Mouse (Mus musculus): ENCODE data around the gene Itpr1.
A peak's percentile ranks its signal among the peaks of the same experiment; 100 is the strongest.

Gene Itpr1

GRCm38 (mm10) chr6:108517241-108517981, 304.5 kb downstream of the Itpr1 start:
- DNase-seq (ENCODE audit: low spot score), result no peak

GRCm38 (mm10) chr6:108517986-108518385, 305.1 kb downstream of the Itpr1 start:
- DNase-seq (ENCODE audit: low spot score), result no peak

DNA sequence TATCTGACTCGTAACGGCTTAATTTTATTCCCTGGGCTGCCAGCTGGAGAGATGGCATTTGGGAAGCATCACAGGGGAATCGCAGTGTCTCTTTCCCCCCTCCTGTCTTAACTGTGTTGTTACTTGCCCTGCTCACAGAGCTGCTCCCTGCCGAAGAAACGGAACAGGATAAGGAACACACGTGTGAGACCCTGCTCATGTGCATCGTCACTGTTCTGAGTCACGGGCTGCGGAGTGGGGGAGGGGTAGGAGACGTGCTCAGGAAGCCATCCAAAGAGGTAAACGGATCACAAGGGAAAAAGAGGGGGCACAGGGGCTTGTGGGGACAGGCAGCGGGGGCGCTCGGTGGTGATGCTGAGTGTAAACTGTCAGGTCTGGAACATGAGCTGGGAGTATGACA, 305.7 kb downstream of the Itpr1 start:
- DNase-seq (ENCODE audit: low spot score), result no peak

DNA sequence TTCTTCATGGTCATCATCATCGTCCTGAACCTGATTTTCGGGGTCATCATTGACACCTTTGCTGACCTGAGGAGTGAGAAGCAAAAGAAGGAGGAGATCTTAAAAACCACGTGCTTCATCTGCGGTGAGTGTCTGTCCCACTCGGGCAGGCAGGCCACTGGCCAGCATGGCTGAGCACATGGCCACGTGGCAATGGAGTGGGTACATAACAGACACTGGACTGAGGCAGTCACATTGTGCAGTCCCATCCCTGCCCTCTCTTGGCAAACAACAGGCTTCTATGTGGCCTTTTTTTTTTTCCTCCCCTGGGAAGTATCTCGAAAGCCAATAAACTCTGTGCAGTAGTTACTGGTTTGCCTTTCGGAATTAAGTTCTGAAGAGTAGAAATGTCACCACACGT, 306.4 kb downstream of the Itpr1 start:
- no peak for DNase-seq (ENCODE audit: low spot score)

DNA sequence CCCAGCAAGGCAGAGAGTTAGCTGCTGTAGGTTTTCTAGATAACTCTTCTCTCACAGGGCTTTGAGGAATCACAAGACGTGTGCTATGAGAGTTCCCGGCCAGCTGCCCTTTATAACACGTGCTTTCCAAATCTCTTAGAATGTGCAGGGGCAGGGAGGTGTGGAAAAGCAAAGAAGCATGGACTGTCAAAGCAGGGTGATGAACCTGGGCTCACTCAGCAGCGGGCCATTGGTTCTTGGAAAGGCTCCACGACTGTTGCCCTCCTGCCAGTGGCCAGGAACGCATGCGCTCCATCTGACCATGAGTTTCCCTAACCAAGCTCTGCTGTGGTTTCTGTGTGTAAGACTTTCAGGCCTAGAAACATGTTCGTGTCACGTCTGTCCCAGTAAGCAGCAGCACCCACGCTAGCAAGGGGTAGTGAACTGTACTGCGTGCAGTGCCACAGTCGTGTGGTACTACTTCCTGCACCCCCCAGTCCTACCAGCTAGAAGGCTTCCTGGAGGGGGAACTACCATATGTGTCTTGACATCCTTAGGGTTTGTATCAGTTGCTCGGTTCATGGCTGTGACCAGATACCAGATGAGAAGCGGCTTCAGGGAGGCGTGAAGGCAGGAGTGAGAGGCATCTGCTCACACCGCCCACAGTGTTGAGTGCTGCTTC, 311.2 kb downstream of the Itpr1 start:
- no peak for DNase-seq (ENCODE audit: low spot score)

- DNase-seq (ENCODE audit: low spot score), result no peak
These were observed 311.7 kb downstream of the Itpr1 start for GRCm38 (mm10) chr6:108524617-108525010.

- no peak for DNase-seq (ENCODE audit: low spot score)
These were observed 314.7 kb downstream of the Itpr1 start for GRCm38 (mm10) chr6:108527560-108527959.

- DNase-seq (ENCODE audit: low spot score), result no peak
These were observed 315.1 kb downstream of the Itpr1 start for GRCm38 (mm10) chr6:108527993-108528392.

- DNase-seq (ENCODE audit: low spot score), result no peak
These were observed 316.3 kb downstream of the Itpr1 start for GRCm38 (mm10) chr6:108529150-108529549.

DNA sequence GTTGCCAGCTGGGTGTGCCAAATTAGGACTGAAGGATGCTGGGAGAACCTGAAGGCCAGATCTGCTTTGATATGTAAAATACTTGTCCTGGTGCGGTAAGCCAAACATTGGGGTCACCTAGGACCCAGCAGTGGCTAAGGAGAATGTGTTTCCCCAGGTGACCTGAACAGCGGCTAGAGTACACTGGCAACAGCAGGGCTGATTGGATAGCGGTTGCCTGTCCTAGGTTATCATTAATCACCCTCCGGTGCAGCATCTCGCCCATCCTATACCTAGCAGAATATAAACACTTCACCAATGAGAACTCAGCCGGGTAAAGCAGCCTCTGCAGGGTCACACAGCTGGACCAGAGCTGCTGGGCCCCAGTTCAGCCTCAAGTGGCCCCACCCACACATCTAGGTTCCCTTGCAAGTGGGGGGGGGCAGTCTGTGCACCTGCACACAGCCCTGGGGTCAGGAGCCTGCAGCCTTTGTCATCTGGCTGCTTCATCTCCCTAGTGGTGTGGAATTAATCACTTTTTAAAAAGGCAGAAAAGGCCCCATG, 318.0 kb downstream of the Itpr1 start:
- DNase-seq (ENCODE audit: low spot score), result no peak

DNA sequence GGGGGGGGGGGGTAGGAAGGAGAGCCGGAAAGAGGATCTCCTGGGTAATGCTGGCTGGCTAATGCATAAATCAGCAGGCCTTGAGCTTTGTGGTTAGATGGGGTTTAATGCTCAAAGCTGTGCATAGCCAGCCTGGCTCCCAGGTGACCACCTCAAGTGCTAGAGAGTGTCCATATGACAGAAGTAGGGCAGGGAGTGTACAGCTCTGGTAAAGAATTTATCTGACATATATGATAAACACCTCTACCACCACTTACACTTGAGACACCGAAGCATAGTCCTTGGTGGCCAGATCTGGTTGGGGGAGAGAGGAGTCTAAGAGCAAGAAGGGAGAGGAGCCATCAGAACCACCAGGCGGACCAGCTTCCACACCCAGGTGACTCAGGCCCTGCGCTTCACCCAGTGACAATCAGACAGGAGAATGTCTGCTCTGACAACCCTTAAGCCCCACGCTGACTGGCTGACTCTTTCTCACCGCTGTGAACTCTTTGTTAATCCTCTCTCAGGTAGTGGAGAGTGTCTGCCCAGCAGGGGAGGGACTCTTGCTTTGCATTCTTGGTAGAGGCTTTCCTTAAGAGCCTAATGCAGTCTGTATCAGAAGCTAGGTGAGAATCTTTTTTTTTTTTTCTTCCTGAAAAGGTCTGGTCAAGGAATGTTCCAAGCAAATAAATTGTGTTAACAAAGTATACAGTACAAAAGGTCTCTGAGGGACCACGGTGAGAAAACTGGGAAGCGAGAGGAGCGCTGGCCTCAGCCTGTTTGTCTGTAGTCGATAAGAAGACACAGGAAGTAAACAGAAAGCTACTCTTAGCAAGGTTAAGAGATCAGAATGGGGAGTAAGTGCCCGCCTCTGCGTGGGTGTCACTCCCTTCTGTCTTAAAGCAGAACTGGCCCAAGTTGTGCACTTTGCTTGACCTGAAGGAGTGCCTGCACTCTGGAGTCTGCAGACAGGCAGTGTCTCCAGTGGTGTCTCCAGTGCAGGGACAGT, 318.7 kb downstream of the Itpr1 start:
- DNase-seq (ENCODE audit: low spot score), result peak; percentile 61

GRCm38 (mm10) chr6:108532486-108533179, 319.7 kb downstream of the Itpr1 start:
- peak; percentile 48 for DNase-seq (ENCODE audit: low spot score)

- DNase-seq (ENCODE audit: low spot score), result no peak
These were observed 321.2 kb downstream of the Itpr1 start for GRCm38 (mm10) chr6:108534139-108534538.

DNA sequence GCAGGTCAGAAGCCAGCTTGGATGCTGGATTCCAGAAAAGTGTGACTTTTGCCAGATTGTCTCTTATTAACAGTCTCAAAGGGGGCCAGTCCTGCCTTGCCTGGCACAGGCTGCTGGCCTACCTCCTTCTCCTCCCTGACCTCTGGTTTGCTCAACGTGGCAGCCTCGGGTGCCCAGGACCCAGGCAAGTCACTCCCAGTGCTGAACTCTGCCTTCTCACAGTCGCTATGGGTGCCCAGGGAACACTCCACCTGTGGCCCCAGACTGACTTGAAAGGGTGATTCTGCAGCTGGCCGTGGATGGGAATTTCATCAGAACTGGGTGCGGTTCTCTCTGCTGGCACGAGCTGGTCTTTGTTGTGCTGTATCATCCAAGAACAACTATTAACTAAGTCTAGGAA, 321.7 kb downstream of the Itpr1 start:
- DNase-seq (ENCODE audit: low spot score), result no peak

GRCm38 (mm10) chr6:108535309-108535708, 322.4 kb downstream of the Itpr1 start:
- DNase-seq (ENCODE audit: low spot score), result no peak

GRCm38 (mm10) chr6:108536546-108537317, 323.8 kb downstream of the Itpr1 start:
- DNase-seq (ENCODE audit: low spot score), result peak; percentile 48

DNA sequence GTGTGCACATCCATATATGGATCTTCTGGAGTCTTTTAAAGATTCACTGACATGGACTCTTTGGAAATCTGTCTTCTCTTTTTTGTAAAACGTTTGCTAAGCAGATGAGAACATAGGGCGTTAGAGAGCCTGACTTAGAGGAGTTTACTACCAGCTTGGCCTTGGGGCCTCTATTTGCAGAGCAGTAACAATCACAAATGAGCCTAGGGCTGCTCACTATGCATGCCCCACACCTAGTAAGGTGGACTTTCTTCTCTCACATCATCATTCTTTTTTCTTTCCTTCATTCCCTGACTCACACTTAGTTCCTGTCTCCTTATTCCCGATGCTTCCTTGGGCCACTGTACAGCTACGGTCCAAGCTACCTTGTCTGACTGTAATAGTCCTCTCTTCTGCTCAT, 325.5 kb downstream of the Itpr1 start:
- DNase-seq (ENCODE audit: low spot score), result no peak

DNA sequence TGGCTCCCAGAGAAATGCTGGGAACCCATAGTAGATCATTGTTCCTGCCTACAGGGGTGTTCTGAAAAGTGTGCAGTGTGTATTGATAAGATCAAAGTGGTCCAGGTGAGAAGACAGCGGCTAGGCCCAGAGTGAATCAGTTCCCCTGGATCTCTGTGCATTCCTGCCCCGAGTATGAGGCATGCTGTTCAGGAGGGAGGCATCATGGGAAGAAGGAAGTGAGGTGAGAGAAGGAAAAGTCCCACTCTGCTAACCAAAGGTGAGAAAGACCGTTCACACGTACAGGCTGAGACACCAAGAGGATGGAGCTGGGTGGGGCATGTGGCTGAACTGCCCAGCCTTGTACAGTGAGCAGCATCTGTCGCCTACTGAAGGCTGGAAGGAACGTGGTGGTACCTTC, 327.5 kb downstream of the Itpr1 start:
- DNase-seq (ENCODE audit: low spot score), result no peak

- DNase-seq (ENCODE audit: low spot score), result no peak
These were observed 332.0 kb downstream of the Itpr1 start for GRCm38 (mm10) chr6:108544917-108545316.

- no peak for DNase-seq (ENCODE audit: low spot score)
These were observed 332.6 kb downstream of the Itpr1 start for GRCm38 (mm10) chr6:108545464-108545863.

- DNase-seq (ENCODE audit: low spot score), result no peak
These were observed 335.5 kb downstream of the Itpr1 start for GRCm38 (mm10) chr6:108548413-108548812.

Data from urinary bladder, postnatal 14 days (tissue).